Mouse (Mus musculus) heart, embryonic 14.5 days (tissue): ENCODE measurements around the gene Tesk2. TPM values are rescaled to one million over a fixed set of nuclear protein-coding genes. Genes with fewer than 3 reads are reported as not detected.
A peak's percentile ranks its signal among the peaks of the same experiment; 100 is the strongest.

Experiments used
- ATAC-seq: fragments of 200-750 bp; cut with Nextera tagmentation; 2 replicates; pipeline ENCODE4 v1.8.0; 2017; ENCODE audit warnings: low read depth, moderate TSS enrichment; ENCODE audit not compliant: insufficient number of reproducible peaks, insufficient read depth, low FRiP score
- H3K27ac ChIP-seq, 2 experiments: fragments of 200-500 bp in 1 of 2; fragments of 300-500 bp in 1 of 2; sonication (generic) in 1 of 2; replicated peaks in 1 of 2; 2 replicates each; pipeline ENCODE4 v1.5.1; 2012 to 2014; ENCODE audit warnings: low read depth in 2 of 2, low read length in 2 of 2, control low read depth in 1 of 2, mild to moderate bottlenecking in 1 of 2, mixed read lengths in 1 of 2; ENCODE audit not compliant: control insufficient read depth in 1 of 2, insufficient read depth in 1 of 2
- H3K27me3 ChIP-seq: fragments of 300-500 bp; sonication (generic); 2 replicates; pipeline ENCODE4 v1.6.1; 2014; ENCODE audit warnings: mild to moderate bottlenecking, low read length, control low read depth; ENCODE audit not compliant: control insufficient read depth, insufficient read depth
- H3K36me3 ChIP-seq: fragments of 300-500 bp; sonication (generic); 2 replicates; pipeline ENCODE4 v1.6.1; 2014; ENCODE audit warnings: mild to moderate bottlenecking, control low read depth, low read length, mixed read lengths; ENCODE audit not compliant: control insufficient read depth, insufficient read depth
- H3K4me1 ChIP-seq, 2 experiments: fragments of 200-500 bp in 1 of 2; fragments of 300-500 bp in 1 of 2; sonication (generic) in 1 of 2; 2 replicates each; pipeline ENCODE4 v1.6.1; 2012 to 2014; ENCODE audit warnings: low read length in 2 of 2, control low read depth in 1 of 2, mixed read lengths in 1 of 2; ENCODE audit not compliant: control insufficient read depth in 2 of 2, insufficient read depth in 2 of 2
- H3K4me2 ChIP-seq: fragments of 300-500 bp; sonication (generic); 2 replicates; pipeline ENCODE4 v1.6.1; 2014; ENCODE audit warnings: mild to moderate bottlenecking, low read length
- H3K4me3 ChIP-seq, 2 experiments: fragments of 200-500 bp in 1 of 2; fragments of 300-500 bp in 1 of 2; sonication (generic) in 1 of 2; 2 replicates each; pipeline ENCODE4 v1.5.1; 2012 to 2014; ENCODE audit warnings: low read length in 2 of 2, mild to moderate bottlenecking in 2 of 2, control low read depth in 1 of 2, low read depth in 1 of 2, moderate library complexity in 1 of 2; ENCODE audit not compliant: control insufficient read depth in 1 of 2, insufficient read depth in 1 of 2
- H3K9ac ChIP-seq: fragments of 300-500 bp; sonication (generic); 2 replicates; pipeline ENCODE4 v1.6.1; 2014; ENCODE audit warnings: mild to moderate bottlenecking, low read length
- H3K9me3 ChIP-seq: fragments of 300-500 bp; sonication (generic); 2 replicates; pipeline ENCODE4 v1.6.1; 2016; ENCODE audit warnings: low read length, control low read depth; ENCODE audit not compliant: control insufficient read depth
- WGBS: fragments of 180-500 bp; shearing (Covaris S2); extraction: QIAGEN DNeasy Blood & Tissue Kit; methylation state at CpG from one replicate; pipeline ENCODE4 v1.1.7; 2014; 5-methylcytosine and 5-hydroxymethylcytosine counted together
- polyA plus RNA-seq: library from polyadenylated mRNA; unstranded; fragments of >200 nt; fragmentation: Nextera tagmentation; extraction: Ambion mirVana; gene quantifications from 2 replicates; pipeline ENCODE4 v1.2.1, GENCODE M21; 2014

Gene Tesk2
- polyA plus RNA-seq, 1 experiment from 2014 or later, result 2.7 TPM

DNA sequence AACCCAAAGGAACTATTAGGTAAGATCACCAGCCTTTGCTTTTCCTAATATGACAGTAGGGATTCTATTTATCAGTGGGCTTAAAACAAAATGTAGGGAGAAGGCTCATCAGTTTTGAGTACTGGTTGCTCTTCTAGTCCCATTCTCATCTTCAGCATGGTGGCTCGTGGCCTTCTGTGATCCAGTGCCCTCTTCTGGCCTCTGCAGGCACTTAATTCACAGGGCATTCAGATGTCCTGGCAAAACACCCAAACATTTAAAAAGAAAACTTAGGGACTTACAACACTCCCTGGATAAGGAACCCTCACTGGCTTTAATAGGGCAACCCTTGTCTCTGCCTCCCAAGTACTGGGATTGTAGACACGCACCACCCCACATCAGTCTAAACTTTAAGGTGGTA is 73.5 kb downstream of the Tesk2 start:
- no peaks in the 10 kb centered on the region for H3K9me3 ChIP-seq
- no peaks in the 10 kb centered on the region for H3K27me3 ChIP-seq
- no peak overlapping the region for H3K4me2 ChIP-seq
- no peak overlapping the region for H3K4me3 ChIP-seq
- H3K27ac ChIP-seq, result no peak overlapping the region
- peaks cover 4 to 10% of the 10 kb centered on the region in 2 experiments; a peak in 2 of 4 replicates for H3K4me1 ChIP-seq
- no peak for ATAC-seq
- WGBS, result 75% methylated on average over 2 of the region's 2 CpGs
- no peaks in the 10 kb centered on the region for H3K36me3 ChIP-seq
- no peak overlapping the region for H3K9ac ChIP-seq

GRCm38 (mm10) chr4:116796442-116797110 is 75.8 kb downstream of the Tesk2 start:
- Histone ChIP-seq H3K9me3 (no peaks in the 10 kb centered on the region), H3K4me3 (no peak overlapping the region), H3K27ac (peak overlapping the region; percentile 61 to 82; a peak in 3 of 4 replicates), H3K4me2 (peak overlapping the region; percentile 29; the same call in 1 of the 2 replicates), H3K4me1 (peaks cover 4 to 10% of the 10 kb centered on the region in 2 experiments; a peak in 2 of 4 replicates), H3K9ac (peak overlapping the region; percentile 49), H3K36me3 (peaks cover 9% of the 10 kb centered on the region; the same call in 1 of the 2 replicates), H3K27me3 (no peaks in the 10 kb centered on the region)
- ATAC-seq, result peak; percentile 68; the same call in 1 of the 2 replicates
- 22% methylated on average over 1 of the region's 1 CpGs for WGBS

- Histone ChIP-seq H3K4me2 (no peak overlapping the region), H3K9me3 (no peaks in the 10 kb centered on the region), H3K4me3 (no peak overlapping the region), H3K36me3 (peaks cover 42% of the 10 kb centered on the region), H3K4me1 (peaks cover 4 to 10% of the 10 kb centered on the region in 2 experiments; a peak in 2 of 4 replicates), H3K27me3 (no peaks in the 10 kb centered on the region), H3K27ac (no peak overlapping the region), H3K9ac (no peak overlapping the region)
- 28% methylated on average over 5 of the region's 5 CpGs for WGBS
- no peak for ATAC-seq
Observed at GRCm38 (mm10) chr4:116799901-116800300, 79.2 kb downstream of the Tesk2 start.

DNA sequence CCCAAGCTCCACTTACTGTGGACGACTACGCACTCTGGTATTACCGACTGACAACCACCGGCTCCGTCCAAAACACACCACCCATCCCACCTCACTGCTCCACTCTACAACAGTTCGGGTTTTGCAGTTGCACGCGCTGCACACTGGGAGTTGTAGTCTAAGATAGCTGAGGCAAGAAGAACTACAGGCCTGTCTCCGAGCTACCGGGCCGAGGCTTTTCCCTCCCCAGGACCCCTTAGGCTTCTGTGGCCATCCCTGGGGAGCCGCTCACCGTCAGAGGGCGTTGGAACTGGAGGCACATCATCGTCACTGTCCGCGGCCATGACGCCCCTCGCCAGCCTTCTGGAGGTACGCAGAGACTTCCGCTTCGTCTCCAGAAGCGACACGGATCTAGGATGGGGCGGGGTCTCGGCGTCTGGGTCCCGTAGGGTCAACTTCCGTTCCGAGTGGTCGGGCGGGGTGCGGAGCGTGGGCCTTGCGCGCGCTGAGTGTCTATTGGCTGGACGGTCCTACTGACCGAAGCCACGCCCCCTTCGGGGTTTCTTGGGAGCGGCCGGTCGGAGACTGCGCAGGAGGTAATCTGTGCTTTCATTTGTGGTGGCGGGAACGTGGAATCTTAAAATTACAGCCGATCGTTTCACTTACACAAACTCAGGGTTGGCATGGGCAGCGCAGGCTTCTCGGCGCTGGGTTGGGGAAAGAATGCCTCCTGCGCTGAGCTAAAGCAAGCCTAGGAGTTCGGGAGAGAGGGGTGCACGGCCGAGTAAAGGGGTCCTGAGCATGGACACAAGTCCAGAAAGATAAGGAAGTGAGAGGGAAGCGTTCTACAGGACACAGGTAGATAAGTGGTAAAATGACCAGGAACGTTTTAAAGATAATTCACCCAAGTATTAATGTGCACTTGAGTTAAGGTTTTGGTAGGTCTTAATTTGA is 86.7 kb downstream of the Tesk2 start, which contains the start of the genes Toe1 and Mutyh:
TSS of gene Toe1 (minus strand) at position 444 of the 933 bp plus-strand sequence.
TSS of gene Mutyh (plus strand) at position 527 of the 933 bp plus-strand sequence.
- WGBS, result under 1% methylated on average over 58 of the region's 58 CpGs
- H3K36me3 ChIP-seq, result peaks cover 33% of the 10 kb centered on the region
- H3K9me3 ChIP-seq, result no peaks in the 10 kb centered on the region
- H3K27me3 ChIP-seq, result no peaks in the 10 kb centered on the region
- ATAC-seq, result peak; percentile 98
- peaks cover 3 to 8% of the 10 kb centered on the region in 2 experiments for H3K4me1 ChIP-seq
- H3K4me2 ChIP-seq, result peak within 1 kb of the TSS; percentile 81
- H3K9ac ChIP-seq, result peak within 1 kb of the TSS; percentile 86
- peak within 1 kb of the TSS; percentile 76 to 91 for H3K27ac ChIP-seq
- peak within 1 kb of the TSS; percentile 60 to 87 for H3K4me3 ChIP-seq

DNA sequence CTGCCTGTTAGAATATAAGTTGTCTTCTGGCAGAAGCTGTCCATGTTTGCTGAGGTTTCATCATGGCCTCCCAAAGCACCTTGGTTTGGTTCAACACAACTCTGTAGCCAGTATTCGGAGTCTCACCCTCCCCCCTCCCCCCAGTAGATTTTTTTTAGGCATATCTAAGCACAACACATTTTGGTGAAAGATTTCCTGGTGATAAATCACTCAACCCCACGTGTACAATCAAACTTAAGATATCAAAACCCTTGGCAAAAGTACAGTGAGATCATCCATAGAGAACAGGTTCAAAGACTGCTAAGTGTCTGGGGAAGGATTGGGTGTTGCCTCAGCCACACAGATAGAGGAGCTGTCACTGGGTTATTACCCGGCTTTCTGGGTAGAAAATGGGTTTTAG is 90.3 kb downstream of the Tesk2 start:
- no peak overlapping the region for H3K4me2 ChIP-seq
- H3K9me3 ChIP-seq, result no peaks in the 10 kb centered on the region
- no peak overlapping the region for H3K4me3 ChIP-seq
- no peak overlapping the region for H3K9ac ChIP-seq
- 64% methylated on average over 3 of the region's 3 CpGs for WGBS
- no peak for ATAC-seq
- H3K4me1 ChIP-seq, result peaks cover 5 to 8% of the 10 kb centered on the region in 2 experiments
- H3K27me3 ChIP-seq, result no peaks in the 10 kb centered on the region
- H3K36me3 ChIP-seq, result no peaks in the 10 kb centered on the region
- H3K27ac ChIP-seq, result no peak overlapping the region

DNA sequence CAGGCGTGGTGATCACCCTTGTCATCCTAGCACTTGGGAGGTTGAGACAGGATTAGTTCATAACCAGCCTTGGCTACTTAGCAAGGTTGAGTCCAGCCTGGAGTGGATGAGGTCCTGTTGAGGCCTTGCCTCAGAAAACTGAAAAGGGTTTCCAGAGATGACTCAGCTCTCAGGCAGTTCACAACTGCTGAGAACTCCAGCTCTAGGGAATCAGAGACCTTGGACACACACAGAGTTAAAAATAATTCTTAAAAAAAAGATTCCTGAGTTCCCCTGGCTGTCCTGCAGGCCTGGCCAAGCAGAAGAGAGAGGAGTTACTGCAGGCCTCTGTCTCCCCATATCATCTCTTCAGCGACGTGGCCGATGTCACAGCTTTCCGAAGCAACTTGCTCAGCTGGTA is 94.5 kb downstream of the Tesk2 start:
- Histone ChIP-seq H3K27ac (no peak overlapping the region), H3K9me3 (no peaks in the 10 kb centered on the region), H3K4me2 (no peak overlapping the region), H3K36me3 (peaks cover 24% of the 10 kb centered on the region), H3K27me3 (0 out of 2 replicates have a peak, but pooled peaks cover 5% of the 10 kb centered on the region), H3K4me3 (no peak overlapping the region), H3K9ac (no peak overlapping the region), H3K4me1 (peaks cover 0 to 2% of the 10 kb centered on the region in 2 experiments; a peak in 1 of 4 replicates)
- 61% methylated on average over 5 of the region's 5 CpGs for WGBS
- ATAC-seq, result no peak

- H3K4me3 ChIP-seq, result no peak overlapping the region
- WGBS, result 87% methylated on average over 6 of the region's 6 CpGs
- H3K9ac ChIP-seq, result no peak overlapping the region
- no peak for ATAC-seq
- H3K4me1 ChIP-seq, result peaks cover 6 to 8% of the 10 kb centered on the region in 2 experiments; a peak in 2 of 4 replicates
- peaks cover 24% of the 10 kb centered on the region for H3K36me3 ChIP-seq
- H3K4me2 ChIP-seq, result no peak overlapping the region
- H3K9me3 ChIP-seq, result no peaks in the 10 kb centered on the region
- no peak overlapping the region for H3K27ac ChIP-seq
- H3K27me3 ChIP-seq, result 0 out of 2 replicates have a peak, but pooled peaks cover 11% of the 10 kb centered on the region
Observed at GRCm38 (mm10) chr4:116817486-116817885, 96.7 kb downstream of the Tesk2 start.
